Mouse (Mus musculus) thymus, adult 2 months (tissue): ENCODE data around the gene Fry. TPM values are rescaled to one million over a fixed set of nuclear protein-coding genes. Genes with fewer than 3 reads are reported as not detected.

Experiments
- DNase-seq: peaks from one replicate; pipeline ENCODE4 v3.0.0; 2021
- H3K27ac ChIP-seq: fragments of 200-500 bp; 2 replicates; pipeline ENCODE4 v1.5.1; 2012; ENCODE audit warnings: low read length, control low read depth; ENCODE audit not compliant: control insufficient read depth, insufficient read depth
- H3K27me3 ChIP-seq: fragments of 200-500 bp; 2 replicates; pipeline ENCODE4 v1.6.1; 2012; ENCODE audit warnings: mild to moderate bottlenecking, low read length, moderate library complexity, mixed read lengths; ENCODE audit not compliant: control insufficient read depth, insufficient read depth
- H3K36me3 ChIP-seq: fragments of 200-500 bp; 2 replicates; pipeline ENCODE4 v1.6.1; 2012; ENCODE audit warnings: mild to moderate bottlenecking, low read length, moderate library complexity; ENCODE audit not compliant: control insufficient read depth, insufficient read depth
- H3K4me1 ChIP-seq: fragments of 200-500 bp; replicated peaks from 2 replicates; pipeline ENCODE4 v1.6.1; 2012; ENCODE audit warnings: low read length; ENCODE audit not compliant: control insufficient read depth, insufficient read depth
- H3K4me3 ChIP-seq: fragments of 200-500 bp; 2 replicates; pipeline ENCODE4 v1.5.1; 2012; ENCODE audit warnings: mild to moderate bottlenecking, low read length, control low read depth, moderate library complexity; ENCODE audit not compliant: control insufficient read depth, insufficient read depth
- CTCF ChIP-seq: fragments of 200-500 bp; IDR thresholded peaks from 2 replicates; pipeline ENCODE4 v1.5.1; 2012; ENCODE audit warnings: mild to moderate bottlenecking, control low read depth, low read length, moderate library complexity, borderline replicate concordance; ENCODE audit not compliant: control insufficient read depth, poor library complexity, insufficient read depth; ENCODE audit errors: extremely low read depth
- POLR2A ChIP-seq: fragments of 200-500 bp; IDR thresholded peaks from 2 replicates; pipeline ENCODE4 v1.6.1; 2012; ENCODE audit warnings: mild to moderate bottlenecking, low read length, control low read depth, moderate library complexity; ENCODE audit not compliant: control insufficient read depth, poor library complexity, insufficient read depth; ENCODE audit errors: extremely low read depth
- WGBS: fragments of 180-500 bp; shearing (Covaris S2); methylation state at CpG from one replicate; pipeline ENCODE4 v1.1.7; 2018; 5-methylcytosine and 5-hydroxymethylcytosine counted together
- polyA plus RNA-seq: library from polyadenylated mRNA; depleted of rRNA; stranded (reverse); fragments of >200 nt; gene quantifications from 2 replicates; pipeline ENCODE4 v1.2.3, GENCODE M21; 2012

Gene Fry
- polyA plus RNA-seq, 1 experiment = 9.8 TPM

GRCm38 (mm10) chr5:150115271-150116092, 3.0 kb upstream of the Fry start:
- no peak overlapping the region for H3K4me3 ChIP-seq
- H3K27me3 ChIP-seq = no peaks in the 10 kb centered on the region
- TF ChIP-seq POLR2A (no peak), CTCF (no peak)
- peaks cover 13% of the 10 kb centered on the region for H3K4me1 ChIP-seq
- no peak overlapping the region for H3K27ac ChIP-seq
- H3K36me3 ChIP-seq = no peaks in the 10 kb centered on the region
- 22% methylated on average over 16 of the region's 16 CpGs for whole genome bisulfite sequencing
- DNase-seq = no peak

GRCm38 (mm10) chr5:150116216-150116905, 2.1 kb upstream of the Fry start:
- Histone ChIP-seq H3K27me3 (no peaks in the 10 kb centered on the region), H3K4me3 (no peak overlapping the region), H3K27ac (no peak overlapping the region)

GRCm38 (mm10) chr5:150116906-150117216, 1.6 kb upstream of the Fry start:
- 95% methylated on average over 6 of the region's 6 CpGs for WGBS
- peaks cover 13% of the 10 kb centered on the region for H3K4me1 ChIP-seq

More at GRCm38 (mm10) chr5:150116216-150116905, 2.1 kb upstream of the Fry start:
- Histone ChIP-seq H3K4me1 (peaks cover 13% of the 10 kb centered on the region), H3K36me3 (no peaks in the 10 kb centered on the region)
- TF ChIP-seq POLR2A = no peak
- TF ChIP-seq CTCF = no peak
- 63% methylated on average over 9 of the region's 9 CpGs for WGBS
- no peak for DNase-seq

GRCm38 (mm10) chr5:150118124-150118454, 356 bp upstream of the Fry start:
- Histone ChIP-seq H3K27me3 (no peaks in the 10 kb centered on the region), H3K4me3 (no peak overlapping the region), H3K4me1 (peaks cover 13% of the 10 kb centered on the region), H3K27ac (no peak overlapping the region), H3K36me3 (no peaks in the 10 kb centered on the region)
- no peak for DNase-seq
- TF ChIP-seq CTCF = no peak
- TF ChIP-seq POLR2A = no peak
- WGBS = 7% methylated on average over 8 of the region's 8 CpGs

More at GRCm38 (mm10) chr5:150116906-150117216, 1.6 kb upstream of the Fry start:
- DNase-seq = peak; percentile 36
- Histone ChIP-seq H3K27me3 (no peaks in the 10 kb centered on the region), H3K27ac (no peak overlapping the region), H3K36me3 (no peaks in the 10 kb centered on the region), H3K4me3 (no peak overlapping the region)
- peak; percentile 81; the same call in 1 of the 2 replicates for TF ChIP-seq CTCF
- no peak for TF ChIP-seq POLR2A

- no peak for DNase-seq
- Histone ChIP-seq H3K4me3 (no peak overlapping the region), H3K36me3 (no peaks in the 10 kb centered on the region), H3K27ac (no peak overlapping the region), H3K4me1 (peaks cover 11% of the 10 kb centered on the region), H3K27me3 (no peaks in the 10 kb centered on the region)
- TF ChIP-seq CTCF = no peak
- TF ChIP-seq POLR2A = no peak
- 95% methylated on average over 8 of the region's 8 CpGs for WGBS
These were observed 2.2 kb downstream of the Fry start for GRCm38 (mm10) chr5:150120676-150121075.

- H3K27ac ChIP-seq = no peak overlapping the region
- H3K27me3 ChIP-seq = no peaks in the 10 kb centered on the region
- peaks cover 9% of the 10 kb centered on the region for H3K4me1 ChIP-seq
- DNase-seq = no peak
- WGBS = 92% methylated on average over 4 of the region's 4 CpGs
- no peak overlapping the region for H3K4me3 ChIP-seq
- H3K36me3 ChIP-seq = no peaks in the 10 kb centered on the region
- no peak for TF ChIP-seq CTCF
- no peak for TF ChIP-seq POLR2A
These were observed 3.6 kb downstream of the Fry start for GRCm38 (mm10) chr5:150122095-150122494.
